Mouse (Mus musculus) midbrain, embryonic 13.5 days (tissue): Measurements from ENCODE around the gene Wdr64. TPM values are rescaled to one million over a fixed set of nuclear protein-coding genes. Genes with fewer than 3 reads are reported as not detected.

Experiments
- ATAC-seq: fragments of 200-750 bp; cut with Nextera tagmentation; 2 replicates; pipeline ENCODE4 v1.8.0; 2017; ENCODE audit warnings: mild to moderate bottlenecking, moderate TSS enrichment, moderate library complexity
- H3K27ac ChIP-seq: fragments of 300-500 bp; sonication (generic); 2 replicates; pipeline ENCODE4 v1.5.1; 2015; ENCODE audit warnings: inconsistent platforms, mild to moderate bottlenecking, moderate library complexity
- H3K27me3 ChIP-seq: fragments of 300-500 bp; sonication (generic); 2 replicates; pipeline ENCODE4 v1.6.1; 2015; ENCODE audit warnings: mild to moderate bottlenecking, inconsistent platforms
- H3K36me3 ChIP-seq: fragments of 300-500 bp; sonication (generic); 2 replicates; pipeline ENCODE4 v1.6.1; 2015; ENCODE audit warnings: mild to moderate bottlenecking, inconsistent platforms
- H3K4me1 ChIP-seq: fragments of 300-500 bp; sonication (generic); replicated peaks from 2 replicates; pipeline ENCODE4 v1.6.1; 2015; ENCODE audit warnings: inconsistent platforms
- H3K4me2 ChIP-seq: fragments of 300-500 bp; sonication (generic); replicated peaks from 2 replicates; pipeline ENCODE4 v1.6.1; 2015; ENCODE audit warnings: moderate library complexity, mild to moderate bottlenecking, inconsistent platforms
- H3K4me3 ChIP-seq: fragments of 300-500 bp; sonication (generic); replicated peaks from 2 replicates; pipeline ENCODE4 v1.5.1; 2015; ENCODE audit warnings: mild to moderate bottlenecking, inconsistent platforms
- H3K9ac ChIP-seq: fragments of 300-500 bp; sonication (generic); replicated peaks from 2 replicates; pipeline ENCODE4 v1.6.1; 2015; ENCODE audit warnings: mild to moderate bottlenecking, inconsistent platforms
- H3K9me3 ChIP-seq: fragments of 300-500 bp; sonication (generic); 2 replicates; pipeline ENCODE4 v1.6.1; 2016; ENCODE audit warnings: mild to moderate bottlenecking, inconsistent platforms
- WGBS: fragments of 180-500 bp; shearing (Covaris S2); methylation state at CpG from one replicate; pipeline ENCODE4 v1.1.7; 2015; 5-methylcytosine and 5-hydroxymethylcytosine counted together
- polyA plus RNA-seq: library from polyadenylated mRNA; unstranded; fragments of >200 nt; fragmentation: Nextera tagmentation; extraction: Ambion mirVana; gene quantifications from 2 replicates; pipeline ENCODE4 v1.2.1, GENCODE M21; 2015

Gene Wdr64
- polyA plus RNA-seq, 1 experiment from 2014 or later: not detected

GRCm38 (mm10) chr1:175692246-175692996 is 6.0 kb upstream of the Wdr64 start, which contains the start of the genes Opn3 and Chml:
TSS of gene Opn3 (minus strand) at chr1:175692776.
TSS of gene Chml (minus strand) at chr1:175692901.
- ATAC-seq: peak; percentile 96
- H3K4me2 ChIP-seq: peak within 1 kb of the TSS; percentile 77
- H3K4me3 ChIP-seq: peak within 1 kb of the TSS; percentile 81
- WGBS: under 1% methylated on average over 68 of the region's 73 CpGs
- H3K27me3 ChIP-seq: no peaks in the 10 kb centered on the region
- peak within 1 kb of the TSS; percentile 83 for H3K9ac ChIP-seq
- peaks cover 8% of the 10 kb centered on the region for H3K36me3 ChIP-seq
- H3K27ac ChIP-seq: peak within 1 kb of the TSS; percentile 91
- H3K9me3 ChIP-seq: no peaks in the 10 kb centered on the region
- peaks cover 31% of the 10 kb centered on the region for H3K4me1 ChIP-seq

GRCm38 (mm10) chr1:175692997-175693361 is 5.4 kb upstream of the Wdr64 start:
- peak; percentile 84 for ATAC-seq
- Histone ChIP-seq H3K9ac (no peak overlapping the region), H3K9me3 (no peaks in the 10 kb centered on the region), H3K36me3 (peaks cover 3% of the 10 kb centered on the region), H3K4me1 (peaks cover 31% of the 10 kb centered on the region), H3K4me3 (peak overlapping the region; percentile 81), H3K27ac (peak overlapping the region; percentile 91), H3K4me2 (peak overlapping the region; percentile 77), H3K27me3 (no peaks in the 10 kb centered on the region)
- 2% methylated on average over 17 of the region's 17 CpGs for WGBS

GRCm38 (mm10) chr1:175693429-175693960 is 4.9 kb upstream of the Wdr64 start:
- peak overlapping the region; percentile 77 for H3K4me2 ChIP-seq

GRCm38 (mm10) chr1:175699375-175699774 is 982 bp downstream of the Wdr64 start:
- Histone ChIP-seq H3K4me1 (no peaks in the 10 kb centered on the region), H3K36me3 (no peaks in the 10 kb centered on the region), H3K27me3 (no peaks in the 10 kb centered on the region), H3K4me2 (no peak overlapping the region), H3K9ac (no peak overlapping the region), H3K27ac (no peak overlapping the region), H3K4me3 (no peak overlapping the region), H3K9me3 (no peaks in the 10 kb centered on the region)
- WGBS: 69% methylated on average over 3 of the region's 3 CpGs
- no peak for ATAC-seq

More at GRCm38 (mm10) chr1:175693429-175693960, 4.9 kb upstream of the Wdr64 start:
- ATAC-seq: peak; percentile 19
- H3K27me3 ChIP-seq: no peaks in the 10 kb centered on the region
- no peaks in the 10 kb centered on the region for H3K36me3 ChIP-seq
- no peaks in the 10 kb centered on the region for H3K9me3 ChIP-seq
- peak overlapping the region; percentile 81 for H3K4me3 ChIP-seq
- H3K4me1 ChIP-seq: peaks cover 31% of the 10 kb centered on the region
- H3K9ac ChIP-seq: no peak overlapping the region
- peak overlapping the region; percentile 91; the same call in 1 of the 2 replicates for H3K27ac ChIP-seq
- 44% methylated on average over 12 of the region's 12 CpGs for WGBS

- ATAC-seq: no peak
- Histone ChIP-seq H3K27me3 (no peaks in the 10 kb centered on the region), H3K9me3 (no peaks in the 10 kb centered on the region), H3K36me3 (no peaks in the 10 kb centered on the region), H3K4me3 (no peak overlapping the region), H3K27ac (no peak overlapping the region), H3K4me1 (no peaks in the 10 kb centered on the region), H3K9ac (no peak overlapping the region), H3K4me2 (no peak overlapping the region)
- WGBS: 42% methylated on average over 4 of the region's 4 CpGs
Observed at GRCm38 (mm10) chr1:175699796-175700195, 1.4 kb downstream of the Wdr64 start.

GRCm38 (mm10) chr1:175701145-175701544 is 2.8 kb downstream of the Wdr64 start:
- Histone ChIP-seq H3K27ac (no peak overlapping the region), H3K4me1 (no peaks in the 10 kb centered on the region), H3K9me3 (no peaks in the 10 kb centered on the region), H3K4me3 (no peak overlapping the region), H3K36me3 (no peaks in the 10 kb centered on the region), H3K9ac (no peak overlapping the region), H3K4me2 (no peak overlapping the region), H3K27me3 (no peaks in the 10 kb centered on the region)
- ATAC-seq: no peak
- WGBS: 84% methylated on average over 4 of the region's 4 CpGs

GRCm38 (mm10) chr1:175707599-175707998 is 9.2 kb downstream of the Wdr64 start:
- Histone ChIP-seq H3K27ac (no peak overlapping the region), H3K4me2 (no peak overlapping the region), H3K4me3 (no peak overlapping the region), H3K36me3 (no peaks in the 10 kb centered on the region), H3K27me3 (no peaks in the 10 kb centered on the region), H3K9ac (no peak overlapping the region), H3K4me1 (no peaks in the 10 kb centered on the region), H3K9me3 (no peaks in the 10 kb centered on the region)
- ATAC-seq: no peak
- 84% methylated on average over 5 of the region's 5 CpGs for WGBS

GRCm38 (mm10) chr1:175708013-175708412 is 9.6 kb downstream of the Wdr64 start:
- H3K36me3 ChIP-seq: no peaks in the 10 kb centered on the region
- H3K27ac ChIP-seq: no peak overlapping the region
- H3K4me3 ChIP-seq: no peak overlapping the region
- no peaks in the 10 kb centered on the region for H3K4me1 ChIP-seq
- no peak overlapping the region for H3K4me2 ChIP-seq
- ATAC-seq: no peak
- H3K9ac ChIP-seq: no peak overlapping the region
- no peaks in the 10 kb centered on the region for H3K9me3 ChIP-seq
- H3K27me3 ChIP-seq: no peaks in the 10 kb centered on the region

GRCm38 (mm10) chr1:175712338-175712909 is 14.0 kb downstream of the Wdr64 start:
- H3K27me3 ChIP-seq: no peaks in the 10 kb centered on the region
- H3K4me1 ChIP-seq: no peaks in the 10 kb centered on the region
- H3K9ac ChIP-seq: no peak overlapping the region
- H3K36me3 ChIP-seq: no peaks in the 10 kb centered on the region
- H3K27ac ChIP-seq: no peak overlapping the region
- H3K9me3 ChIP-seq: no peaks in the 10 kb centered on the region
- ATAC-seq: no peak
- WGBS: 77% methylated on average over 11 of the region's 11 CpGs
- no peak overlapping the region for H3K4me2 ChIP-seq
- H3K4me3 ChIP-seq: no peak overlapping the region

- H3K4me2 ChIP-seq: no peak overlapping the region
- no peaks in the 10 kb centered on the region for H3K9me3 ChIP-seq
- H3K4me1 ChIP-seq: no peaks in the 10 kb centered on the region
- H3K27me3 ChIP-seq: no peaks in the 10 kb centered on the region
- no peak overlapping the region for H3K27ac ChIP-seq
- no peak overlapping the region for H3K9ac ChIP-seq
- no peak for ATAC-seq
- 92% methylated on average over 9 of the region's 9 CpGs for WGBS
- H3K36me3 ChIP-seq: no peaks in the 10 kb centered on the region
- H3K4me3 ChIP-seq: no peak overlapping the region
Observed at GRCm38 (mm10) chr1:175716832-175717231, 18.4 kb downstream of the Wdr64 start.

GRCm38 (mm10) chr1:175725771-175726170 is 27.4 kb downstream of the Wdr64 start:
- peaks cover 12% of the 10 kb centered on the region; the same call in 1 of the 2 replicates for H3K4me1 ChIP-seq
- H3K4me2 ChIP-seq: no peak overlapping the region
- H3K9me3 ChIP-seq: no peaks in the 10 kb centered on the region
- no peaks in the 10 kb centered on the region for H3K36me3 ChIP-seq
- H3K4me3 ChIP-seq: no peak overlapping the region
- 51% methylated on average over 7 of the region's 7 CpGs for WGBS
- H3K27ac ChIP-seq: no peak overlapping the region
- no peaks in the 10 kb centered on the region for H3K27me3 ChIP-seq
- ATAC-seq: no peak
- no peak overlapping the region for H3K9ac ChIP-seq

- no peak overlapping the region for H3K4me2 ChIP-seq
- H3K4me3 ChIP-seq: no peak overlapping the region
- H3K4me1 ChIP-seq: no peaks in the 10 kb centered on the region
- no peak overlapping the region for H3K27ac ChIP-seq
- WGBS: 78% methylated on average over 10 of the region's 10 CpGs
- H3K9me3 ChIP-seq: no peaks in the 10 kb centered on the region
- ATAC-seq: no peak
- H3K9ac ChIP-seq: no peak overlapping the region
- no peaks in the 10 kb centered on the region for H3K36me3 ChIP-seq
- no peaks in the 10 kb centered on the region for H3K27me3 ChIP-seq
Observed at GRCm38 (mm10) chr1:175754576-175755364, 56.4 kb downstream of the Wdr64 start.
